Mouse (Mus musculus) T-cell, adult 66 days (primary cell): ENCODE measurements around the gene Lgals2. TPM values are rescaled to one million over a fixed set of nuclear protein-coding genes. Genes with fewer than 3 reads are reported as not detected.

ENCODE experiments used
- total RNA-seq, 2 experiments: library from RNA; stranded (reverse); gene quantifications; 3 replicates in 1 of 2; 4 replicates in 1 of 2; pipeline ENCODE4 v1.2.4; 2023

Lgals2 gene
- total RNA-seq, result not detected

DNA sequence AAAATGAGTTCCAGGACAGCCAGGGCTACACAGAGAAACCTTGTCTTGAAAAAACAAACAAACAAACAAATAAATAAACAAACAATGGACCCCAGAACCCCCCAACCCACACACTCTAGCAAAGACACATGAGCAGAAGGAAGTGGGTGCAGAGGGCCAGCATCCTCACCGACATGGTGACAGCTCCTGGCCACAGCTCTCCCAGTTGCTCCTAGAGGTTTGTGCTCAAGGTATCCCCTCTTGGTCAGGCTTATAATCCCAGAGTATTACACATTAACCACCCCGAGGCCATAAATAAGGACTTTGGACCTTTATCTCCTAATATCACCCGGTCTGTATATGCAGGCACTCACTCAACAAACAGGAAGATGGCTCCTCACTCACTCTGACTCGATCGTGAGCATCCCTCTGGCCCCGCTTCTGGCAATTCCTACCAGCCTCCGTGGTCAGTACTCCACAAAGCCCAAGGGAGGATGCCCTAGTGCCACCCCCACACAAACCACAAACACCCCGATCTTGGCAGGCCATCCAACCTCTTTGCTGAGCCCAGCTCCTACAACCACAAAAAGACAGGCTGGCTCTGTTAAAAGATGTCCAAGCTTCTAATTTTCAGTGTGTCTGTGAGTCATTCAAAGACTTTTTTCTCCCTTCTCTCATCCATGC, at the start of gene Lgals2:
Gene Lgals2 (minus strand): TSS at position 227 of the 663 bp plus-strand sequence.

DNA sequence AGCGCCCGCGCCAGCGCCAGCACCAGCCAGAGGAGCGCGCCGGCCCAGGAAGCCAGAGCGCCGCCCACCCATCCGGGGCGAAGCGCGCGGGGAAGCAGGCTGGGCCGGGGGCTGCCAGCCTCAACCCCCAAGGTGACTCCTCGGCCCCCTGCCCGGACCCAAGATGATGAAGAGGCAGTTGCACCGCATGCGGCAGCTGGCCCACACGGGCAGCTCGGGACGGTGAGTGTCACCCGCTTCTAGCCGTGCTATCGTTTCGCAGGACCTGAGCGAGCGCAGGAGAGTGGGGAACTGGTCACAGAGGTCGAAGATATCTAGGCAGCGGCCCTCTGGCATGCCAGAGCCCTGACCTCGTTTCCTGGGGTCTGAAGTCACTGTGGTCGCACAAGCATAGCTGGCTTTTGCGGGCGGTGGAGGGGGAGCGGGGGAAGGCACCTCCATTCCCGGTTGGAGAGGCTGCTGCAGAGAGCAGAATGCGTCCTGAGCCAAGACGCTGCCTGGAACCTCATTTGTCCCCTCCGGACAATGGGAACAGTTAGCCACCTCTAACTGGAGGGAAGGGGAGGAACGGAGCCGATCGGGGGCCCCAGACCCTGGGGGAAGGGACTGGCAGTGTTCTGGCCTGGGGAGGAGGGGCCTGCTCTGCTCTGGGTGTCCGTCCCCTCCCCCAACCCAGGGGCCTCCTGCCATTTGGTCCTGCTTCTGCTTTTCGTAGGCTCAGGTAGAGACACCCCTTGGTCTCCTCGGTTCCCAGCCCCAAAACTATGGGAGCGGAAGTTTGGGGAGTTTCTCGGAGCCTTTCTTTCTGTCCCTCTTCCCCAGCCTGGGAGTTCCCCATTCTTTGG, 44.6 kb upstream of the Lgals2 start, which contains the start of gene Sh3bp1:
Gene Sh3bp1 (plus strand): TSS at position 29 of the 845 bp plus-strand sequence.

DNA sequence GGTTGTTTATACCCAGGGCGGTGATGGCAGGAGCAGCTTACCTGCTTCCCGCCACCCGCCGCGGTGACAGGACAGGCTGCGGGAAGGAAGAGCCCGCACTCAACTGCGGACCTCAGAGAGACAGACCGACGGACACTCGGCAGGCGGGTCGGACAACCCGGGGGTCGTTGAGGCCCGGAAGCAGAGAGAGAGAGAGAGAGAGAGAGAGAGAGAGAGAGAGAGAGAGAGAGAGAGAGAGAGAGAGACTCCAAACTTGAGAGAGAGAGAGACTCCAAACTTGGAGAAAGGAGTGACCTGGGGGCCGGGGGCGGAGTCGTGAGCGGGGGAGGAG, 44.0 kb upstream of the Lgals2 start, which contains the start of gene Gm49510:
Gene Gm49510 (plus strand): TSS at position 259 of the 331 bp plus-strand sequence.

DNA sequence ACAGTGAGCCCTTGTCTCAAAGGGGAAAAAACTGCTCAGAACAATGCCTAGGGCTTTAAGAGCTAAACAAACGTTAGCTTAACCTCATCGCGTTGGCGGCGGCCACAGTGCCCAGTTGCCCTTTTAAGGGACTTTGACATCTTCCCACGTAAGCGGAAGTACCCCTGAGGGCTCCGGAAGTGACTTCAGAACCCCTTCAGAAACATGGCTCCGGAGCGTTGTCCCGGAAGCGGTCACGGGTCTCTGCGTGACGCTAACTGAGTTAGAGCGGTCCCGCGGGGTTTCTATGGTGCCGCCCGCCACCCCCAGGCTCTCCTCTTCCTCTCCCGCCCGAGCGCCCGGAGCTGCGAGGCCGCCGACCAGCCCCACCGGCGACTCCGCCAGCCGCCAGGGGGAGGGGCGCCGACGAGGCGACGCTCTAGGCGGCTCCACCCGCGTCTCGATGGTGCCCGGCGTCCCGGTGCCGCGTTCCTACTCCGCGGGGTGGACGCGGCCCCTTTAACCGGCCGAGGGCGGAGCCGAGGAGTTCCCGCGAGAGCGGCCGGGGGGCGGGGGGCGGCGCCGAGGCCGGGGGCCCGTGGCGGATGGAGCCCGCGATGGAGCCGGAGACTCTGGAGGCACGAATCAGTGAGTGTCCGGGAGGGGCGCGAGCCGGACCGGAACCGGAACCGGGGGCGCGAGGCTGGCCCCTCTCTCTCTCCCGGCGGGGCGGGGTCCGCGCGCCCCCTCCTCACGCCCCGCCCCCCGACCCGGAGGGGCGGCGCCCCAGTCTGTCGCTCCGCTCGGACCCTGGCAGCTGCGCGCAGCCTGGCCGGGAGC, 21.9 kb upstream of the Lgals2 start, which contains the start of gene Gga1:
Gene Gga1 (plus strand): TSS at position 200 of the 819 bp plus-strand sequence.

DNA sequence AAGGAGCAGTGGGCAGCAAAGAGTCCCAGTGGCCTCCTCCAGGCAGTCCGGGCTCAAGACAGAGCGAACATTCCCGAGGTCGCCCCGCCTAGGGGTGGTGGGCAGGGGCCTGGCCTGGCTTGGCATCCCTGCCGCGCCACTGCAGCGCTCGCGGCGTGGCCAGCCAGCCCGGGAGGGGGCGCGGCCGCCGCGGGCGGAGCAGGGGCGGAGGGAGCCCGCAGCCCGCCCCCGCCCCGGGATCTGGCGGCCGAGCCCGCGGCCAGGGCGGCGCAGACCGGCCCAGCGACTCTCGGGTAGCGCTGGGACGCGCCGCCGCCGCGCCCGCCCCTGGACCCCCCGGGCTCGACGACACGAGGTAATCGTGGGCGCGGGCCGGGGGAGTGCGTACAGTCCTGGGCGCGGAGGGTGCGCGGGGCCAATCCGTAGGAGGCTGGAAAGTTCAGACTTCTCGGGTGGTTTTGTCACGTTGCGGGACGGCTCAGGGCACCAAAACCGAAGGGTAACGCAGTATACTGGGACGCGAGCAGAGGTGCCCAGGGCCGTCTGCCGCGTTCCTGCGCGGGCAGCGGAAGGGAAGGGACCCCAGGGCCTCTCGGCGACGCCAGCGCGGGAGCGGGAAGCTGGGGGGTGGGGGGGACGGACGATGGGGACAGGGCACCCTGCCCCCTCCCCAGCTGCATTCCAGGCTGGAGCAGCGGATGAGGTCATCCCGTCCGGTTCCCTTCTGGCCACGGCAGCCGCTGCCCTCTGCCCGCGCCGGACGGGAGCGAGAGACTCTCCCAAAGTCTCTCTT, 12.8 kb downstream of the Lgals2 start, which contains the start of gene Cdc42ep1:
Gene Cdc42ep1 (plus strand): TSS at position 254 of the 793 bp plus-strand sequence.

DNA sequence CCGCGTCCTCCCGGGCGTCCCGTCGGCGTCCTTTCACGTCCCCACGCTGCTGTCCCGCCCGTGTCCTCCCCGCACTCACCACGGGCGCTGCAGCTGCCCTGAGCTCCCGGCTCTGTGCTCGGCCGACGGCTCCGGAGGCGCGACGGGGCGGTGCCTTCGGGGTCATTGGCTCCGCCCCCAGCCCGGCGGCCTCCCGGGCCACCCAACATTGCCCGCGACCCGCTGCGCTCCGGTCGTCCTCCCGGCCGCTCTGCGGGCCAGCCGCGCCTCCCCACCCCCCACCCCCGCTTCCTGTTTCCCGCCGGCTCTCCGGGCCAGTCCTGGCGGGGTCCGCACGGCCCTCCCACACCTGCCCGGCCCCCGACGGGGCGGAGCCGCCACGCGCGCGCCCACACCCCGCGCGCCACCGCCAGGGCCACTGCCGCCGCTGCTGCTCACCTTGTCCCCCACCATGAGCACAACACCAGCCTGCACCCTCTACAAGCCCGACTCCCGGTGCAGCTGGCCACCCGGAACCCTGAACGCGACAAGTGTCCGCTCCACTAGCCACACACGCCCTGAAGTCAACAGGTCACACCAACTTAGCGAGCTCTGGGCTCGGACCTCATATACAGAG, 52.4 kb downstream of the Lgals2 start, which contains the start of gene Card10:
Gene Card10 (minus strand): TSS at position 267 of the 616 bp plus-strand sequence.

Other genes starting within 250 kb of the Lgals2 start
- gene Elfn2, start 136.8 kb downstream of the Lgals2 start, total RNA-seq, result under 1 TPM; 0.15 to 0.86 TPM
- 100 to 1,000 TPM; 126 to 142 TPM for gene Mfng, start 82.1 kb downstream of the Lgals2 start, total RNA-seq
- under 1 TPM; 0.44 to 0.67 TPM for gene Card10, start 52.5 kb downstream of the Lgals2 start, total RNA-seq
- gene Cdc42ep1, start 12.9 kb downstream of the Lgals2 start, total RNA-seq, result not detected
- gene Gga1, start 21.7 kb upstream of the Lgals2 start, total RNA-seq, result 10 to 100 TPM; 78.9 to 83.1 TPM
- gene Gm49510, start 44.1 kb upstream of the Lgals2 start, total RNA-seq, result 1 to 10 TPM; 1.2 to 2.0 TPM
- gene Sh3bp1, start 44.2 kb upstream of the Lgals2 start, total RNA-seq, result 100 to 1,000 TPM; 207 to 231 TPM
- 10 to 100 TPM; 17.9 to 18.1 TPM for gene Pdxp, start 58.4 kb upstream of the Lgals2 start, total RNA-seq
- gene Lgals1, start 71.2 kb upstream of the Lgals2 start, total RNA-seq, result 100 to 1,000 TPM; 101 to 152 TPM
- 10 to 100 TPM; 48.4 to 52.5 TPM for gene Nol12, start 79.4 kb upstream of the Lgals2 start, total RNA-seq
- 10 to 100 TPM; 42.7 to 53.7 TPM for gene Triobp, start 92.2 kb upstream of the Lgals2 start, total RNA-seq
- gene H1f0, start 172.9 kb upstream of the Lgals2 start, total RNA-seq, result 1 to 10 TPM; 6.8 to 7.0 TPM
- gene Galr3, start 186.4 kb upstream of the Lgals2 start, total RNA-seq, result not detected
- gene Ankrd54, start 207.4 kb upstream of the Lgals2 start, total RNA-seq, result 10 to 100 TPM; 36.0 to 37.8 TPM
- gene Eif3l, start 219.7 kb upstream of the Lgals2 start, total RNA-seq, result 100 to 1,000 TPM; 120 to 124 TPM